Mouse (Mus musculus): ENCODE measurements around the gene Grin2a. TPM values are rescaled to one million over a fixed set of nuclear protein-coding genes. Genes with fewer than 3 reads are reported as not detected.

Gene Grin2a
- polyA plus RNA-seq, 1 experiment from 2014 or later, result 11.0 TPM

DNA sequence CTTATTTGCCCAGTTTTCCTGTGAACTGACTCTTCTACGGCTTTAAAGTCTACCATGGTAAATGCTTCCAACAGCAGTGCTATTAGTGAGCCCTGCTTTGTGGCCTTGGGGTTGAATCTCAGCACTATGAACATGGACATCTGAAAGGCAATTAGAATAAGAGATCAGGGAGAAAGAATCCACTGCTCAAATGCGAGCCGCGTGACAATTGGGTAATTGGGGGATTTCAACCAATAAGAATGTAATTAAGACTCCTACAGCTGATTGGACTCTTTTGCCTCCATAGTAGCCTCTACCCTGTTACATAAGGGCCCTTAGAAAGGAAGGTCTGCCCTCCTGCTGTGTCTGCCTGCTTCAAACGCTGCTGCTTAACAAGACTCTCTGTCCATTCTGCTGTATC lies 315.4 kb downstream of the Grin2a start:
- no peaks in the 10 kb centered on the region for H3K36me3 ChIP-seq (ENCODE audit: control insufficient read depth, insufficient read depth, low read length)
- ATAC-seq (ENCODE audit: low read depth), result no peak
- no peak overlapping the region for H3K27ac ChIP-seq (ENCODE audit: low read depth, low read length)
- no peak overlapping the region for H3K9ac ChIP-seq (replicated peaks; ENCODE audit: low read depth, low read length)
- 33% methylated on average over 5 of the region's 5 CpGs for WGBS
- H3K4me2 ChIP-seq (ENCODE audit: low read depth, low read length), result no peak overlapping the region
- no peaks in the 10 kb centered on the region for H3K27me3 ChIP-seq (ENCODE audit: control insufficient read depth, insufficient read depth, low read length)
- H3K4me3 ChIP-seq (ENCODE audit: low read depth, low read length), result no peak overlapping the region
- no peaks in the 10 kb centered on the region for H3K4me1 ChIP-seq (ENCODE audit: control insufficient read depth, insufficient read depth, low read length)
- no peaks in the 10 kb centered on the region for H3K9me3 ChIP-seq (ENCODE audit: control insufficient read depth, low read length)

DNA sequence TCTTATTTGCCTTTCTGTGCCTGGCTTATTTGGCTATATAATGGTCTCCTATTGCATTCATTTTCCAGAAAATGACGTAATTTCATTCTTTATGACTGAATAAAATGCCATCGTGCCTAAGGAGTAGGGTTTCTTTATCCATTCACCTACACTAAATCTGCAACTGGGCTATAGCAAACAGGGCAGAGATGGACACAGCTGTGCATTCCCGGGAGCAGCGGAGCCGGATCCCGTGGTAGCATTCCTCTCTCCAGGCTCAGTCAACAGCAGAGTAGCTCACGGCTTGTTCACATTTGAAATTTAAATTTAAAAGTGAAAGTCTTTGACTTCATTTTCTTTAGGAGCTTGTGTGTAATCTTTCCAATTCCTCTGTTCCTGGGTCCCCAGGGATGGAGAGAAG lies 316.6 kb downstream of the Grin2a start:
- Histone ChIP-seq H3K4me3 (ENCODE audit: low read depth, low read length) (no peak overlapping the region), H3K27me3 (ENCODE audit: control insufficient read depth, insufficient read depth, low read length) (no peaks in the 10 kb centered on the region), H3K9me3 (ENCODE audit: control insufficient read depth, low read length) (no peaks in the 10 kb centered on the region), H3K27ac (ENCODE audit: low read depth, low read length) (no peak overlapping the region), H3K4me2 (ENCODE audit: low read depth, low read length) (no peak overlapping the region), H3K36me3 (ENCODE audit: control insufficient read depth, insufficient read depth, low read length) (no peaks in the 10 kb centered on the region), H3K9ac (replicated peaks; ENCODE audit: low read depth, low read length) (no peak overlapping the region), H3K4me1 (ENCODE audit: control insufficient read depth, insufficient read depth, low read length) (no peaks in the 10 kb centered on the region)
- no peak for ATAC-seq (ENCODE audit: low read depth)
- WGBS, result 51% methylated on average over 7 of the region's 7 CpGs

DNA sequence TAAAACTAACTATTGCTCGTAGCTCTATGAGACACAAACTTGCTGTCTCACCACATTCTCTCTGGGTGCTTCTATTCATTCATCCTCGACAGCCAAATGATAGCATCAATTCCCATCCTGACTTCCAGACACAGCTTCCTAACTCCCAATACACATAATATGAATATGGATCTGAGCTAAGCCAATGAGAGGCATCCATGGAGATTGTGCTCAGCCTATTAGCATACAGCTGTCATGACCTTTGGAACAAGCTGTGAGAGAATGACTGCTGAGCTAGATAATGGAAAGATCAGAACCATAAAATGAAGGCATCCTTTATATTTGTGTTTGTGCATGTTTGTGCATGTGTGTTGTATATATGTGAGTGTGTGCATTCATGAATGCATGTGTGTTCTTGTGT lies 323.0 kb downstream of the Grin2a start:
- H3K4me3 ChIP-seq (ENCODE audit: low read depth, low read length), result no peak overlapping the region
- H3K27me3 ChIP-seq (ENCODE audit: control insufficient read depth, insufficient read depth, low read length), result no peaks in the 10 kb centered on the region
- no peaks in the 10 kb centered on the region for H3K9me3 ChIP-seq (ENCODE audit: control insufficient read depth, low read length)
- 29% methylated on average over 2 of the region's 2 CpGs for WGBS
- no peak for ATAC-seq (ENCODE audit: low read depth)
- no peak overlapping the region for H3K27ac ChIP-seq (ENCODE audit: low read depth, low read length)
- H3K4me1 ChIP-seq (ENCODE audit: control insufficient read depth, insufficient read depth, low read length), result peaks cover 5% of the 10 kb centered on the region; the same call in 1 of the 2 replicates
- H3K4me2 ChIP-seq (ENCODE audit: low read depth, low read length), result no peak overlapping the region
- H3K9ac ChIP-seq (replicated peaks; ENCODE audit: low read depth, low read length), result no peak overlapping the region
- no peaks in the 10 kb centered on the region for H3K36me3 ChIP-seq (ENCODE audit: control insufficient read depth, insufficient read depth, low read length)

DNA sequence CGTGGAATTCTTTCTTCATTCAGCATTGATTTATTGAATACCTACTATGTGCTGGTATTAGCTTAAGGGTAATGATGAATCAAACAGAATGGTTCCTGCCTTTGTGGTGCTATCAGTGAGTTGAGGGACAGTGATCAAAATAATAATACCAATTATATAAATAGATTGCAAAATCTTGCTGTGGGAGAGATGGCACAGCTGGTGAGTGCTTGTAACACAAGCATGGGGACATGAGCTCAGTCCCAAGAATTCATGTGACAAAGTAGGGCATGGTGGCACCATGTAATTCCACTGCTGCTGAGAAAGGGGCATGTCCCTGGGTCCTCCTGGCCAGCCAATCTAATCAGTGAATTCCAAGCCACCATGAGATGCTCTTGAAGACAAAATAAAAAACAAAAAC lies 324.1 kb downstream of the Grin2a start:
- Histone ChIP-seq H3K27ac (ENCODE audit: low read depth, low read length) (no peak overlapping the region), H3K4me1 (ENCODE audit: control insufficient read depth, insufficient read depth, low read length) (peaks cover 5% of the 10 kb centered on the region; the same call in 1 of the 2 replicates), H3K27me3 (ENCODE audit: control insufficient read depth, insufficient read depth, low read length) (no peaks in the 10 kb centered on the region), H3K4me2 (ENCODE audit: low read depth, low read length) (no peak overlapping the region), H3K9ac (replicated peaks; ENCODE audit: low read depth, low read length) (no peak overlapping the region), H3K4me3 (ENCODE audit: low read depth, low read length) (no peak overlapping the region), H3K36me3 (ENCODE audit: control insufficient read depth, insufficient read depth, low read length) (no peaks in the 10 kb centered on the region), H3K9me3 (ENCODE audit: control insufficient read depth, low read length) (no peaks in the 10 kb centered on the region)
- 85% methylated on average over 1 of the region's 1 CpGs for WGBS
- no peak for ATAC-seq (ENCODE audit: low read depth)

DNA sequence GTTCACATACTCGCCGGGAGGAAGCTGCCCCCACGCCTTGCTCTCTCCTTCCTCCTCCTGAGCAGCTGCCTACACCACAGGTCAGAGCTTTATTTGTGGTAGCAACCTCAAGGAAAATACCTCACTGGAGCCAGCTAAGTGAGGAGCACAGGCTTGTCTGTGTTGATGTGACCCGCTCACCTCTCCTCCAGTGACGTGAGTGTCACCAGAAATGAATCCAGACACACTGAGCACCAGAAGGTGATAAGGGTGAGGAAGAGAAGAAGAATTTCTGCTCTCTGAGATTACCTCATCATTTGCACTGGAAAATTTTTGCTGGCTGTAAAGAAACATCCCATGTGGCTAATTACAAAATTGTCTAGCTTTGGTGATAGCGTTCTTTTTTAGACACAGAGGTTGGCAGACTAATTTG lies 324.6 kb downstream of the Grin2a start:
- no peak overlapping the region for H3K27ac ChIP-seq (ENCODE audit: low read depth, low read length)
- ATAC-seq (ENCODE audit: low read depth), result no peak
- 68% methylated on average over 6 of the region's 6 CpGs for WGBS

DNA sequence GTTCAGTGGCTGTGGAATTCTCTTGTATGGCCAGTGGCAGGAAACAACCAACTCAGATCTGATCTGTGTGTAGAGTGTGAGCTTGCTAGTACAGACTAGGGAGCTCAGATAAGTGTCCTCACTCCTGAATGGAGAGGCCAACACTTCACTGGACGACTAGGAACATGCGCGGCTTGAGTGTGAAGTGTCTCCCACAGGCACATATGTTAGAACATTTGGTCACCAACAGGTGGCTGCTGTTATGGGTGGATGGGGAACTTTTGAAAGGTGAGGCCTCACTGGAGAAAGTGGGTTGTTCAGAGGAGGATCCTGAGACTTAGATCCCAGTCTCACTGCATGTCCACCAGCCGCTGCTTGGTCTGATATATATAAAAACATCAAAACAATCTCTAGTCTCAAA lies 329.5 kb downstream of the Grin2a start:
- no peaks in the 10 kb centered on the region for H3K9me3 ChIP-seq (ENCODE audit: control insufficient read depth, low read length)
- no peak overlapping the region for H3K9ac ChIP-seq (replicated peaks; ENCODE audit: low read depth, low read length)
- no peaks in the 10 kb centered on the region for H3K36me3 ChIP-seq (ENCODE audit: control insufficient read depth, insufficient read depth, low read length)
- H3K4me2 ChIP-seq (ENCODE audit: low read depth, low read length), result no peak overlapping the region
- no peaks in the 10 kb centered on the region for H3K4me1 ChIP-seq (ENCODE audit: control insufficient read depth, insufficient read depth, low read length)
- no peaks in the 10 kb centered on the region for H3K27me3 ChIP-seq (ENCODE audit: control insufficient read depth, insufficient read depth, low read length)
- no peak for ATAC-seq (ENCODE audit: low read depth)
- H3K4me3 ChIP-seq (ENCODE audit: low read depth, low read length), result no peak overlapping the region
- no peak overlapping the region for H3K27ac ChIP-seq (ENCODE audit: low read depth, low read length)
- WGBS, result 91% methylated on average over 4 of the region's 4 CpGs

More for the DNA sequence above, 324.6 kb downstream of the Grin2a start:
- Histone ChIP-seq H3K4me2 (ENCODE audit: low read depth, low read length) (no peak overlapping the region), H3K9ac (replicated peaks; ENCODE audit: low read depth, low read length) (no peak overlapping the region), H3K4me3 (ENCODE audit: low read depth, low read length) (no peak overlapping the region), H3K9me3 (ENCODE audit: control insufficient read depth, low read length) (no peaks in the 10 kb centered on the region), H3K27me3 (ENCODE audit: control insufficient read depth, insufficient read depth, low read length) (no peaks in the 10 kb centered on the region), H3K36me3 (ENCODE audit: control insufficient read depth, insufficient read depth, low read length) (no peaks in the 10 kb centered on the region), H3K4me1 (ENCODE audit: control insufficient read depth, insufficient read depth, low read length) (peaks cover 5% of the 10 kb centered on the region; the same call in 1 of the 2 replicates)

DNA sequence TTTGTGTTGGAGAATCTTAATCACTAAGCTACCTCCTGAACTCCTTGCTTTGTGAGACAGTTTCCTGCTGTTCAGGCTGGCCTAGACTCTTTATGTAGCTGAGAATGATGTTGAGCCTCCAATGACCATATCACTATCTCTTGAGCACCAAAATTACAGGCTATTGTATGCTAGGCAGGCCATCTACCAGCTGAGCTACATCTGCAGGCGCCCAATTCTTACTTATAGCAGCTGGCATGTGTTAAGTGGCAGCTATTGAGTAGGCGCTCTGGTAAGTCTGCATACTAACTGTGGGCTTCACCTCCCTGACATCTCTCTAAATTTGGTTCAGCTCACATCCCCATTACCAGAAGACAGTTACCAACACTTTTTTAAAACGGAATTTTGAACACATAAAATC lies 331.3 kb downstream of the Grin2a start:
- Histone ChIP-seq H3K36me3 (ENCODE audit: control insufficient read depth, insufficient read depth, low read length) (no peaks in the 10 kb centered on the region), H3K9me3 (ENCODE audit: control insufficient read depth, low read length) (no peaks in the 10 kb centered on the region), H3K27ac (ENCODE audit: low read depth, low read length) (no peak overlapping the region), H3K27me3 (ENCODE audit: control insufficient read depth, insufficient read depth, low read length) (no peaks in the 10 kb centered on the region), H3K4me2 (ENCODE audit: low read depth, low read length) (no peak overlapping the region), H3K9ac (replicated peaks; ENCODE audit: low read depth, low read length) (no peak overlapping the region), H3K4me1 (ENCODE audit: control insufficient read depth, insufficient read depth, low read length) (no peaks in the 10 kb centered on the region), H3K4me3 (ENCODE audit: low read depth, low read length) (no peak overlapping the region)
- ATAC-seq (ENCODE audit: low read depth), result no peak
- 81% methylated on average over 3 of the region's 3 CpGs for WGBS

DNA sequence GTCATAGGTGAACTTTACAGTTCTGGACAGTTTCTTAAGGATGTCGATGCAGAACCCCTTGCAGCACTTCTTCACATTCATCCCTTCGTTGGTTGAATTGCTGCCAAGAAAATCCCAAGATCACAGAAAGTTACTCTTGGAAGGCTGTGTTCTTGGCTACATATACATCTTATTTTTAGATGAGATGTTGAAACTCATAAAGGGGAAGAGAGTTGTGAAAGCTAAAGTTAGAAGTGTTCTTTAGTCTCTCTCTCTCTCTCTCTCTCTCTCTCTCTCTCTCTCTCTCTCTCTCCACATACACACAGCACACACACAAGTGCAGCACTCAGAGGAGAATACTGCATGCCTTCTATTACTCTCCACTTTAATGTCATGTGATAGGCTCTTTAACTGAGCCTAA lies 331.9 kb downstream of the Grin2a start:
- no peaks in the 10 kb centered on the region for H3K36me3 ChIP-seq (ENCODE audit: control insufficient read depth, insufficient read depth, low read length)
- WGBS, result 92% methylated on average over 2 of the region's 2 CpGs

DNA sequence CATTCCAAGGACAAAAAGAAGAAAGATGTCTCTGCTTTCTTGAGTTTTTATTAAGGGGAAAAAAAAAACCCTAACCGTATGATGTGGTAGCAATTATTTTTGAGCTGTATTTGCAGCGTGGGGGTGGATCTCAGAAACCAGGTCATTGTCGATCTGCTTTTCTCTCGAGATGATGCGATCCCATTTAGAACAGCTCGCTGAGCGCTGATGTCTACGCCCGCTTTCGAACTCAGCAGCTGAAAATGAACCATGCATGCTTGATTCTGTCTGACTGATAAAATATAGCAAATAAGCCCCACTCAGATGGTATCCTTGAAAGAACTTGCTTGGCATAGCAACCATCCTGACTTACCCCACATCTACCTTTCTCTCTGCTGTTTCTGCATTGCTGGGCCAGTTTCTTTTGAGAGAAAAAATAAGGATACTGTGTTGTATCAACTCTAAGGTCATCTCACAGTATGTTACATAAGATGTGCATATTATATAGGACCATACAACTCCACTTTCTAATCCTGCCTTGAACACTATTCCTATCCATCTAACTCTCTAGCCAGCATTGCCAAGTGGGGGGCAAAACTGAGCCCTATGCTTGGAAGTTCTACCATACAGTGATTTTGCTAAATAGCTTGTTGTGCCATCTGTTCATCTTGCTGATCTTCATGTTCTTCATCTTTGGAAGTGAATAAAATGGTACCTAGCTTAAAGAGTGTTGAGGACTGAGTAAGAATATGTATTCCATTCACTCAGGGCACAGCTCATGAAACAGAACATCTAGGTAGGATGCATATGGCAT lies 369.5 kb downstream of the Grin2a start:
- WGBS, result 89% methylated on average over 10 of the region's 10 CpGs
- Histone ChIP-seq H3K4me1 (ENCODE audit: control insufficient read depth, insufficient read depth, low read length) (no peaks in the 10 kb centered on the region), H3K36me3 (ENCODE audit: control insufficient read depth, insufficient read depth, low read length) (no peaks in the 10 kb centered on the region), H3K4me2 (ENCODE audit: low read depth, low read length) (no peak overlapping the region), H3K9me3 (ENCODE audit: control insufficient read depth, low read length) (no peaks in the 10 kb centered on the region), H3K27me3 (ENCODE audit: control insufficient read depth, insufficient read depth, low read length) (no peaks in the 10 kb centered on the region), H3K9ac (replicated peaks; ENCODE audit: low read depth, low read length) (no peak overlapping the region), H3K4me3 (ENCODE audit: low read depth, low read length) (no peak overlapping the region), H3K27ac (ENCODE audit: low read depth, low read length) (no peak overlapping the region)
- no peak for ATAC-seq (ENCODE audit: low read depth)

More for the DNA sequence above, 331.9 kb downstream of the Grin2a start:
- Histone ChIP-seq H3K27ac (ENCODE audit: low read depth, low read length) (no peak overlapping the region), H3K9me3 (ENCODE audit: control insufficient read depth, low read length) (no peaks in the 10 kb centered on the region), H3K4me3 (ENCODE audit: low read depth, low read length) (no peak overlapping the region), H3K9ac (replicated peaks; ENCODE audit: low read depth, low read length) (no peak overlapping the region), H3K4me2 (ENCODE audit: low read depth, low read length) (no peak overlapping the region), H3K4me1 (ENCODE audit: control insufficient read depth, insufficient read depth, low read length) (no peaks in the 10 kb centered on the region), H3K27me3 (ENCODE audit: control insufficient read depth, insufficient read depth, low read length) (no peaks in the 10 kb centered on the region)
- no peak for ATAC-seq (ENCODE audit: low read depth)
